Mouse (Mus musculus) urinary bladder, adult 2 months (tissue): Measurements from ENCODE around the gene Kansl1l. TPM values are rescaled to one million over a fixed set of nuclear protein-coding genes. Genes with fewer than 3 reads are reported as not detected.
A peak's percentile ranks its signal among the peaks of the same experiment; 100 is the strongest.

Experiments used
- DNase-seq: peaks from one replicate; pipeline ENCODE4 v3.0.0; 2022; ENCODE audit warnings: low spot score
- polyA plus RNA-seq: library from polyadenylated mRNA; depleted of rRNA; stranded (reverse); fragments of >200 nt; gene quantifications from 2 replicates; pipeline ENCODE4 v1.2.3, GENCODE M21; 2012; rRNA removed

The Kansl1l gene
- 15.5 and 17.4 TPM in 2 replicates for polyA plus RNA-seq

GRCm38 (mm10) chr1:66817453-66817839, at the start of gene Kansl1l:
Gene Kansl1l, minus strand, starts transcription at chr1:66817562.
- DNase-seq, result peak; percentile 93

DNA sequence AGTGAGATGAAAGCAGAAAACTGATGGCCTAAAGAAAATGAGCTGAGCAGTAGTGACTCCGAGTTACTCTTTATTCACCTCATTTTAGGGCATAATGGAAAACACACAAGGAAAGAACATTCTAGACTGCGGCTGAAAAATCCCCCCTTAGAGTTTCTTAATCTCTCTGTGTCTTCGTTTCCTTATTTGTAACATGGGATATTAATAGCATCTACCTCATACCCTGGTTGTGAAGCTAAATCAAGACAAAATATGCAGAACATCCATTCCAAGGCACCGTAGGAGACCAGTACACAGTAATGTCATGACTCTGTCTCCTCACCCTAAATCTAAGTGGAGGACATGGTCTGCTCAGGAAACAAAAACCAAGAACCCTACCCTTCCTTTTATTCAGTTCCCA, 48.3 kb upstream of the Kansl1l start:
- DNase-seq, result no peak

DNA sequence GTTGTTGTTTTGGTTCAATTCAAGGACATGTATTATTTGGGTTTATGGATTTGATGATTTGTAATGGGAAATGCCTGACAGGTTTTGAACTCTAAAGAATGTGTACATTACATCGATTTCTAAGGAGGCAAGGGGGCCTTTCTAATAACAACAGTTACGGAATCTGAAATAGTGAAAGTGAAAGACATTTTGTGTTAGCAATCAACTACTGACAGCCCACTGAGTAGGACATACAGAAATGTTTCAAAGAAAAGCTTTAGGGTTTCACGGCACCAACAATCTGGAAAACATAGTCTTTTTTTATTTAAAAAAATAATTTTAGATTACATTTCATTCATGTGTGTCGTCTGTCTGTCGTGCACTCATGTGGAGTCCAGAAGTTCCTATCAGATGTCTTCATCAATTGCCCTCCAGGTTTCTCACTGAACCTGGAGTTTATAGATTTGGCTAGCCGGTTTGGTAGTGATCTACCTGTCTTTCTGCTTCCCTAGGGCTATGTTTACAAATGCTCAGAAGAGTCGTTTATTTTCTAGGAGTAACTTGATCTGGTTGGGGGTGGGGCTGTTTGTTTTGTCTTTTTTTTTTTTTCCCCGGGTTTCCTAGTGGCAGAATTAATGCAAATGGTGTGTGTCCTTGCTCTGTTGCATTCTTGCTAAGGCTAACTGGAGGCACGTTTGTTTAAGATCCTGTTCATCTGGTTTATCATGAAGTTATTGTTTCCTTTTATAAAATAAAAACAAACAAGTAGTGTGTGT, 46.6 kb upstream of the Kansl1l start:
- DNase-seq, result no peak

DNA sequence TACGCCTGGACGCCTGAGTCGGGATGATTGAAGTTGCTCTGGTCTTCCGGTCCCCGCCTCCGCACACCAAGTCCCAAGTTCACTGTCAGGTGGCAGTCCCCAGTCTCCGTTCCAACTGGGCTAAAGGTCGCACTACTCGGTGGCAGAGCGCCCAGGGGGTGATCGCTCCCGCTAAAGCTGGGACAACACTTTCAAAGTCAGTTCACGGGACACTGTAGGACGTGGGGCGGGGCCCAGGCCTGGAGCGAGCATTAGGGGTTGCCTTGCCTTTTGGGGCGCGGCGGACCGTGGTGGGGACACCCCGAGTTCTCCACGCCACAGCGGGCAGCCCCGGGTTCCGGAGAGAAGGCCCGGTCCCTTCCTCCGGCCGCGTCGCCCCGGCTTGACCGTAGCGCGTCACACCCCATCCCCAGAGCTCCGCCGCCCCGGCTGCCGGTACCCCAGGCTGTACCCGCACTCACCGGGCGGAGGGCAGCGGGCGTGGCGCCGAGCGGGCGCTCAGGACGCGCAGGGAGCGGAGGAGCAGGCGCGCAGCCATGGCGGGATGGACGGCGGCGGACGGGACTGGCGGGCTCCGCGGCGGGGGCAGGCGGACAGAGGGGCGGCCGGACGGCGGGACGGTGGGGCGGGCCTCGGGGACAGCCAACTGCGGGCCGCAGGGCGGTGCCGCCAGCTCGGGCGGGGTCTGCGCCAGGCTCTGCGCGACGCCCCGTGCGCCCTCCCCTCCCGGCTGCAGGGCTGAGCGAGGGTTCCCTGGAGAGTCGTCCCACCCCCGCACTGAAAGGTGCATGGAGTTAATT, 45.5 kb upstream of the Kansl1l start, which contains the start of gene Acadl:
Gene Acadl (minus strand): TSS at position 566 of the 800 bp plus-strand sequence.
- DNase-seq, result peak; percentile 85

GRCm38 (mm10) chr1:66861764-66862672, 44.7 kb upstream of the Kansl1l start:
- no peak for DNase-seq

DNA sequence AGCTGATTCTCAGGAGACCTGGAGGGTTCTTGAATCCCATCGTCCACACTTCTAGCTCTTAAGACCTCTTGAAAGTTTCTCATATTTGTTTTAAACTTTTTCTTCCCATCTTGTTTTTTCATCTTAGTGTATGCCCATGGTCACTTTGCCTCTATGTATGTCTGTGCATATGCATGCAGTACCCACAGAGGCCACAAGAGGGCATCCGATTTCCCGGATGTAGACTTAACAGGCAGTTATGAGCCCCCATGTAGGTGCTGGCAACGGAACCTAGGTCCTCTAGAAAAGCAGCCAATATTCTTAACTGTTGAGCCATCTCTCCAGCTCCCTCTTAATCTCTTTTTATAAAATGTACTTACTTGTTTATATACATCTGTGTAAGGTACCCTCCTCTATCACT, 30.1 kb upstream of the Kansl1l start:
- no peak for DNase-seq

- DNase-seq, result no peak
Observed at GRCm38 (mm10) chr1:66845690-66846318, 28.4 kb upstream of the Kansl1l start.

DNA sequence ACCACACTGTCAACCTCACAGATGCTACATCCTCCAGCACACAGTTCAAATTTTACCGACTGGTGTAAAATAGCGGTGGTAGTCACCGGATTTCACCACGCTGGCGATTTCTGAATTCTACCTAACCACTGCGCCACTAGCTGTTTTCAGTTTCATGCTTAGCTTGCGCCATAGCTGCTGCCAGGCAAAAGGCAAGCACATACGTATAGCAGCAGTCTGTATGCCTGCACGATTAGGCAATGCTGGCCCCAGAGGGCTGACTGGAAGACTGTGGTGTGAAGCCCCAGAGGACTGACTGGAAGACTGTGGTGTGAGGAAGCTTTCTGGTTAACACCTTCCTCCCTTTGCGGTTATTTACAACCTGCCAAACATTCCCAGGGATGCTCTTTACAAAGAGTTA, 24.6 kb upstream of the Kansl1l start:
- no peak for DNase-seq

GRCm38 (mm10) chr1:66841510-66841909, 24.1 kb upstream of the Kansl1l start:
- no peak for DNase-seq

- DNase-seq, result no peak
Observed at GRCm38 (mm10) chr1:66839755-66840438, 22.5 kb upstream of the Kansl1l start.

DNA sequence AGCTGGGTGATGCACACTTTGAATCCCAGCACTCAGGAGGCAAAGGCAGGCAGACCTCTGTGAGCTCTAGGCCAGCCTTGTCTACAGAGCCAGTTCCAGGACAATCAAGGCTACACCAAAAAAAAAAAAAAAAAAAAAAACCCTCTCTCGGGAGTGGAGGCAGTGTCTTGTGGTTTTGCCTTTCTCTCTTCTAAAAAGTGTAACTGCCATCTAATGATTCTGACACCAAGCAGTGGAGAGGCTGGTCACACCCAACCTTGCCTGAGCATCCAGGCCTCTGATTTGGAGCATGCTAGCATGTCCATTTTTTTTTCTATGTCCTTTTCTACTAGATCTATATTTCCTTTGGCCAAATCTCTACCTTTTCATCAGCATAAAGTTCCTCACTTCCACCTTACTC, 21.8 kb upstream of the Kansl1l start:
- DNase-seq, result no peak

DNA sequence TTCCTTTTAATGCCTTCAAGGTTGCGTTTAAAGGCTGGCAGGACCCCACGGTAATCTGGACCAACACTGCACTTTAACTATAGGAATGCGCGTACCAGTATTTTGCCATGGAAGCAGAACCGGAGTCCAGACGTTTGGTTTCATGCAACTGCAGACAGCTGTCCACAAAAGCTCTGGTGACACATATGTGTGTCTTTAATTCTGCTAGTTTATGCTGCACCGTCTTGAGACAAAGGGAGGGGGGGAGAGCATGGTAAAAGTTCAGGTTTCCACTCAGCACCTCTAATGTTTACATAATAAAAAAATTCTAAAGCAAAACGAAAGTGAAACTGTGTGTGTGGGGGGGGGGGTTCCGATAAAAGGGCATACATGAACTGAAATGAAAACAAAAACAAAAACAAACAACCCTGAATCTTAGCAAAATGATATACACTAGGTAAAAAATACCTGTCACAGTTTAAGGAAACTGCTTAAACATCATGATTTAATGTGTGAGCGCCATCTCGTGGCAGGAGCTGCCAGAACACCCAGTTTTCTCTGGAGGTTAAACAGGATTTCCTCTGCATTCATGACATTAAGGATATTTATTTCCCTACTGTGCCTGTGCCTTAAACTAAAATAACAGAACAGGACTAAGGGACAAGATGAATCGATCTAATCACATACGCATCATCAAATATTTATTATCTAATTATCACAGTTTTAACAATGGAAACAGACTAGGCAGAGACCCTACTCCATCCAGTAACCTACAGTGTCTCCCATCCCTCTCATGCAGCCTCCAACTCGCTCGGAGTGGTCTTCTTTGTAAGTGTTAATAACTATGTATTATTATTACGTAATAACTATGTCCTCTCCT, 21.1 kb upstream of the Kansl1l start:
- no peak for DNase-seq

DNA sequence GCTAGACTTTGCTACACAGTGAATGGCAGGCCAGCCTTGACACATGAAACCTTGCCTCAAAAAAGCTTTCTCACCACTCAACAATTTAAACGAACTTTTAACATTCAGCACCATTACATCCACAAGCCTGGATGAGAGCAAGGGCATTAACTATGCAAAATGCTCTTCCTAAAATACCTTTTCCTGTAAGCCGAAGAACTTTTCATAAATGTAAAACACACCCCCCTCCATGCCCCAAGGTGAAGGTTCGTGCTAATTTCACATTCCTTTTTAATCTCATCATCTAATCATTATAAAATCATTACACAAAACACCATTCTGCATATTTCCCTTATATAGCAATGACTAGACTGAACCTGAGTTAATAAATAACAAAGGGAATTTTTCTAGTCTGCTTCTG, 19.8 kb upstream of the Kansl1l start:
- DNase-seq, result no peak

DNA sequence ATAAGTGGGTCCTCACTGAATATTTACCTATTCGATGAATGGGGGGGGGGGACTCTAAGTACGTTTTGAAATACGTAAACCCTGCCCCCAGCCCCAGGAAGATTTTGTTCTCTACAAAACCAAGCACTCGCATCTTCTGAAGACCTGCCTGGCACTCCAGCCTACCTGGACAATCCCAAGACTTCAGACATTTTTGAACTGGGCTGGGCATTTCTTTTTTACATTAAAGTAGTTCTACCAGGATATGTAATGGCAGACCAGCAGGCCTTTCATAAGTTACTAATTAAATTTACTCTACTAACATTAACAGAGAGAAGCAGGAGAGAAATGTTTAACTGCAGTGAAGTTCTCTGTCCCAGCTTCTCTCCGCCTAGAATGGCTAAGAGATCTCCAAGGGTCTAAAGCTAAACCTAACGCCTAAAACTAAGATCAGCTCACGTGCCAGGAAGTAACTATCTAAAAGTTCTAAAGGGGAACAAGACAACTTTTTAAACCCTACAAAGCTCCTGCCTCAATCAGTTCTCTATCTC, 15.3 kb upstream of the Kansl1l start:
- no peak for DNase-seq

GRCm38 (mm10) chr1:66831824-66832600, 14.7 kb upstream of the Kansl1l start:
- DNase-seq, result no peak

GRCm38 (mm10) chr1:66829400-66830080, 12.2 kb upstream of the Kansl1l start:
- no peak for DNase-seq

GRCm38 (mm10) chr1:66821966-66822365, 4.6 kb upstream of the Kansl1l start:
- DNase-seq, result no peak

- no peak for DNase-seq
Observed at GRCm38 (mm10) chr1:66820241-66820640, 2.9 kb upstream of the Kansl1l start.
